Mouse (Mus musculus) heart, embryonic 15.5 days (tissue): Measurements from ENCODE around the gene Gpr107. TPM values are rescaled to one million over a fixed set of nuclear protein-coding genes. Genes with fewer than 3 reads are reported as not detected.

ENCODE experiments used
- ATAC-seq: fragments of 200-750 bp; cut with Nextera tagmentation; replicated peaks from 2 replicates; pipeline ENCODE4 v1.8.0; 2017; ENCODE audit warnings: low read depth, moderate TSS enrichment; ENCODE audit not compliant: insufficient number of reproducible peaks, insufficient read depth, low FRiP score
- H3K27ac ChIP-seq: fragments of 300-500 bp; sonication (generic); 2 replicates; pipeline ENCODE4 v1.5.1; 2015; ENCODE audit warnings: mild to moderate bottlenecking, inconsistent platforms
- H3K27me3 ChIP-seq: fragments of 300-500 bp; sonication (generic); 2 replicates; pipeline ENCODE4 v1.6.1; 2015; ENCODE audit warnings: inconsistent platforms
- H3K36me3 ChIP-seq: fragments of 300-500 bp; sonication (generic); 2 replicates; pipeline ENCODE4 v1.6.1; 2015; ENCODE audit warnings: mild to moderate bottlenecking, inconsistent platforms
- H3K4me1 ChIP-seq: fragments of 300-500 bp; sonication (generic); replicated peaks from 2 replicates; pipeline ENCODE4 v1.6.1; 2015; ENCODE audit warnings: inconsistent platforms
- H3K4me2 ChIP-seq: fragments of 300-500 bp; sonication (generic); 2 replicates; pipeline ENCODE4 v1.6.1; 2015; ENCODE audit warnings: inconsistent platforms, mild to moderate bottlenecking, moderate library complexity
- H3K4me3 ChIP-seq: fragments of 300-500 bp; sonication (generic); 2 replicates; pipeline ENCODE4 v1.5.1; 2015; ENCODE audit warnings: mild to moderate bottlenecking, inconsistent platforms
- H3K9ac ChIP-seq: fragments of 300-500 bp; sonication (generic); 2 replicates; pipeline ENCODE4 v1.6.1; 2015; ENCODE audit warnings: mild to moderate bottlenecking, inconsistent platforms
- H3K9me3 ChIP-seq: fragments of 300-500 bp; sonication (generic); replicated peaks from 2 replicates; pipeline ENCODE4 v1.6.1; 2016; ENCODE audit warnings: inconsistent platforms
- WGBS: fragments of 180-500 bp; shearing (Covaris S2); methylation state at CpG from one replicate; pipeline ENCODE4 v1.1.7; 2015; ENCODE audit warnings: mixed read lengths; 5-methylcytosine and 5-hydroxymethylcytosine counted together
- polyA plus RNA-seq: library from polyadenylated mRNA; unstranded; fragments of >200 nt; fragmentation: Nextera tagmentation; extraction: Ambion mirVana; gene quantifications from 2 replicates; pipeline ENCODE4 v1.2.1, GENCODE M21; 2015

The Gpr107 gene
- polyA plus RNA-seq, 1 experiment from 2014 or later, result 26.4 TPM

- H3K36me3 ChIP-seq, result peaks cover 6% of the 10 kb centered on the region; the same call in 1 of the 2 replicates
- H3K27ac ChIP-seq, result peak overlapping the region; percentile 77
- H3K4me3 ChIP-seq, result no peak overlapping the region
- 73% methylated on average over 4 of the region's 4 CpGs for WGBS
- peaks cover 77% of the 10 kb centered on the region for H3K4me1 ChIP-seq
- ATAC-seq, result no peak
- no peak overlapping the region for H3K4me2 ChIP-seq
- H3K9me3 ChIP-seq, result no peaks in the 10 kb centered on the region
- no peak overlapping the region for H3K9ac ChIP-seq
- H3K27me3 ChIP-seq, result no peaks in the 10 kb centered on the region
Measured at GRCm38 (mm10) chr2:31202956-31203355, 50.8 kb downstream of the Gpr107 start.

DNA sequence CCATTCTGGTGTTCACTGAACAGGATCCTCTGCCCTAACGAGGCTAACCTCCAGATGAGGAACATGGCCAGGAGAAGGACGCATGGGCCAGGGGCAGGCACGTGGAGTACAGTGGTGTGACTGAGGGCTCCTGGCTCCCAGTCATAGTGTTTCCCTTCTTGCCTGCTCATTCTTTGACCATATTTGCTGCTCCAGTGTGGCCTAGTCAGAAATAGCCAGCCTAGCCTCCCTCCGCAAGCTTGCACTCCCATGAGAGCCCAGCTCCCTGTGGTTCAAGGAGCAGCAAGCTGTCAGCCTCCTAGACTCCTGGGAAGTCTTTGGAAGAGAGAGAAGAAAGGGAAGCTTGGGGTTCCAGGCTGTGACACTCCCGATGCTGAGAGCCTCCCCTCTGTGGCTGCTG, 52.6 kb downstream of the Gpr107 start:
- H3K36me3 ChIP-seq, result no peaks in the 10 kb centered on the region
- no peak overlapping the region for H3K9ac ChIP-seq
- no peak overlapping the region for H3K4me2 ChIP-seq
- H3K9me3 ChIP-seq, result no peaks in the 10 kb centered on the region
- no peaks in the 10 kb centered on the region for H3K27me3 ChIP-seq
- 58% methylated on average over 5 of the region's 5 CpGs for WGBS
- ATAC-seq, result no peak
- H3K4me3 ChIP-seq, result no peak overlapping the region
- peak overlapping the region; percentile 4 for H3K27ac ChIP-seq
- H3K4me1 ChIP-seq, result peaks cover 75% of the 10 kb centered on the region

- 0 out of 2 replicates have a peak overlapping the region, but pooled peaks have one; percentile 14 for H3K27ac ChIP-seq
- H3K4me2 ChIP-seq, result no peak overlapping the region
- 65% methylated on average over 4 of the region's 4 CpGs for WGBS
- no peaks in the 10 kb centered on the region for H3K36me3 ChIP-seq
- H3K9me3 ChIP-seq, result no peaks in the 10 kb centered on the region
- peaks cover 78% of the 10 kb centered on the region for H3K4me1 ChIP-seq
- no peaks in the 10 kb centered on the region for H3K27me3 ChIP-seq
- H3K4me3 ChIP-seq, result no peak overlapping the region
- no peak overlapping the region for H3K9ac ChIP-seq
- ATAC-seq, result no peak
Measured at GRCm38 (mm10) chr2:31206211-31206610, 54.1 kb downstream of the Gpr107 start.

- Histone ChIP-seq H3K4me2 (no peak overlapping the region), H3K27me3 (no peaks in the 10 kb centered on the region), H3K4me1 (peaks cover 78% of the 10 kb centered on the region), H3K9ac (no peak overlapping the region), H3K4me3 (no peak overlapping the region), H3K9me3 (no peaks in the 10 kb centered on the region), H3K27ac (peak overlapping the region; percentile 43; the same call in 1 of the 2 replicates), H3K36me3 (no peaks in the 10 kb centered on the region)
- WGBS, result 69% methylated on average over 8 of the region's 8 CpGs
- ATAC-seq, result no peak
Measured at GRCm38 (mm10) chr2:31206882-31207281, 54.8 kb downstream of the Gpr107 start.

- peak overlapping the region; percentile 94 for H3K27ac ChIP-seq
- no peaks in the 10 kb centered on the region for H3K36me3 ChIP-seq
Measured at GRCm38 (mm10) chr2:31208544-31209142, 56.5 kb downstream of the Gpr107 start.

GRCm38 (mm10) chr2:31209525-31209924, 57.4 kb downstream of the Gpr107 start:
- Histone ChIP-seq H3K9ac (0 out of 2 replicates have a peak overlapping the region, but pooled peaks have one; percentile 12), H3K36me3 (no peaks in the 10 kb centered on the region; the same call in 1 of the 2 replicates), H3K4me1 (peaks cover 81% of the 10 kb centered on the region), H3K9me3 (no peaks in the 10 kb centered on the region), H3K4me3 (no peak overlapping the region), H3K27ac (peak overlapping the region; percentile 94), H3K4me2 (no peak overlapping the region), H3K27me3 (no peaks in the 10 kb centered on the region)
- WGBS, result 70% methylated on average over 4 of the region's 4 CpGs
- no peak for ATAC-seq

More at GRCm38 (mm10) chr2:31208544-31209142, 56.5 kb downstream of the Gpr107 start:
- no peaks in the 10 kb centered on the region for H3K27me3 ChIP-seq
- H3K4me2 ChIP-seq, result no peak overlapping the region
- no peak overlapping the region for H3K4me3 ChIP-seq
- peaks cover 78% of the 10 kb centered on the region for H3K4me1 ChIP-seq
- peak; percentile 36; the same call in 1 of the 2 replicates for ATAC-seq
- WGBS, result 59% methylated on average over 13 of the region's 13 CpGs
- H3K9ac ChIP-seq, result no peak overlapping the region
- H3K9me3 ChIP-seq, result no peaks in the 10 kb centered on the region

DNA sequence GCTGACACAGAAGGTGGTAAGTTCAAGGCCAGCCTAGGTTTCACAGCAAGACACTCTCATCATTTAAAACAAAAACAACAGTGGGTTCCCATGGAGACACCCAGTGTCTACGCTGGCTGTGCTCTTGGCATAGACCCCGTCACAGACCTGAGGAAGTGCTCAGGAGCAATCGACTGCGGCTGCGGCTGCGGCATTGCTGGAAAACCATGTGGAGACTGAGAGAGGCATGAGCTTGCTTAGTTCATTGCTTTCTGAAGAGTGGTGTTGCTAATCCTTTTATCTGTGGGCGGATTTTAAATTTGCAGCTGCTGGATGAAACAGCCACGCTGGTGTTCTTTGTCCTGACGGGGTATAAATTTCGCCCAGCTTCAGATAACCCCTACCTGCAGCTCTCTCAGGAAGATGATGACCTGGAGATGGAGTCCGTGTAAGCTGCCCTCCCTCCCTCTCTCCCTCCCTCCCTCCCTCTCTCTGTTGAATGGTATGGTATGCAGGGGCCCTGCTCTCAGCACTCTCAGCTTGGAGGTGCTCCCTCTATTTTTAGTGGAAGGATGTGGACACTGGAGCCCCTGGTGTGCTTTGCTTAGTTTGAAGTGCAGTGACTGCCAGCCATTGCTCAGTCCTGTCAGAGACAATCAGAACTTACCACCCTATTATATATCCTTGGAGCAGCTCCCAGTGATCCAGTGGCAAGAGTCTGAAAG, 58.2 kb downstream of the Gpr107 start:
- Histone ChIP-seq H3K4me3 (peak overlapping the region; percentile 24), H3K9me3 (no peaks in the 10 kb centered on the region), H3K9ac (0 out of 2 replicates have a peak overlapping the region, but pooled peaks have one; percentile 12), H3K4me2 (peak overlapping the region; percentile 48), H3K27me3 (no peaks in the 10 kb centered on the region), H3K36me3 (peaks cover 2% of the 10 kb centered on the region; the same call in 1 of the 2 replicates), H3K4me1 (peaks cover 81% of the 10 kb centered on the region), H3K27ac (peak overlapping the region; percentile 94)
- peak; percentile 65 for ATAC-seq
- WGBS, result 46% methylated on average over 11 of the region's 11 CpGs

- no peaks in the 10 kb centered on the region for H3K9me3 ChIP-seq
- H3K4me3 ChIP-seq, result peak overlapping the region; percentile 24; the same call in 1 of the 2 replicates
- peaks cover 4% of the 10 kb centered on the region; the same call in 1 of the 2 replicates for H3K36me3 ChIP-seq
- H3K9ac ChIP-seq, result peak overlapping the region; percentile 38; the same call in 1 of the 2 replicates
- H3K27me3 ChIP-seq, result no peaks in the 10 kb centered on the region
- H3K4me1 ChIP-seq, result peaks cover 83% of the 10 kb centered on the region
- peak; percentile 40 for ATAC-seq
- 49% methylated on average over 3 of the region's 3 CpGs for WGBS
- H3K27ac ChIP-seq, result peak overlapping the region; percentile 94
- peak overlapping the region; percentile 48 for H3K4me2 ChIP-seq
Measured at GRCm38 (mm10) chr2:31211204-31211603, 59.1 kb downstream of the Gpr107 start.

- H3K4me3 ChIP-seq, result no peak overlapping the region
- no peaks in the 10 kb centered on the region for H3K9me3 ChIP-seq
- peaks cover 4% of the 10 kb centered on the region; the same call in 1 of the 2 replicates for H3K36me3 ChIP-seq
- ATAC-seq, result peak; percentile 18; the same call in 1 of the 2 replicates
- peaks cover 74% of the 10 kb centered on the region for H3K4me1 ChIP-seq
- peak overlapping the region; percentile 25; the same call in 1 of the 2 replicates for H3K9ac ChIP-seq
- H3K4me2 ChIP-seq, result no peak overlapping the region
- peak overlapping the region; percentile 80 for H3K27ac ChIP-seq
- WGBS, result 43% methylated on average over 16 of the region's 16 CpGs
- no peaks in the 10 kb centered on the region for H3K27me3 ChIP-seq
Measured at GRCm38 (mm10) chr2:31214211-31214796, 62.2 kb downstream of the Gpr107 start.

GRCm38 (mm10) chr2:31218611-31219010, 66.5 kb downstream of the Gpr107 start:
- Histone ChIP-seq H3K27me3 (no peaks in the 10 kb centered on the region), H3K9ac (no peak overlapping the region), H3K36me3 (peaks cover 4% of the 10 kb centered on the region; the same call in 1 of the 2 replicates), H3K4me1 (peaks cover 56% of the 10 kb centered on the region), H3K9me3 (no peaks in the 10 kb centered on the region), H3K27ac (peak overlapping the region; percentile 51; the same call in 1 of the 2 replicates), H3K4me2 (no peak overlapping the region), H3K4me3 (no peak overlapping the region)
- ATAC-seq, result no peak
- WGBS, result 74% methylated on average over 3 of the region's 3 CpGs

GRCm38 (mm10) chr2:31219470-31219869, 67.4 kb downstream of the Gpr107 start:
- WGBS, result 46% methylated on average over 6 of the region's 6 CpGs
- Histone ChIP-seq H3K4me1 (peaks cover 48% of the 10 kb centered on the region), H3K4me3 (no peak overlapping the region), H3K9me3 (no peaks in the 10 kb centered on the region), H3K27ac (peak overlapping the region; percentile 53), H3K36me3 (peaks cover 4% of the 10 kb centered on the region; the same call in 1 of the 2 replicates), H3K27me3 (no peaks in the 10 kb centered on the region), H3K4me2 (no peak overlapping the region), H3K9ac (no peak overlapping the region)
- peak; percentile 55; the same call in 1 of the 2 replicates for ATAC-seq
